Mouse (Mus musculus): Measurements from ENCODE around the gene Fam133b. TPM values are rescaled to one million over a fixed set of nuclear protein-coding genes. Genes with fewer than 3 reads are reported as not detected.

The Fam133b gene
- total and polyA plus RNA-seq, 2 experiments, result 3.0 to 9.0 TPM

GRCm38 (mm10) chr5:3538505-3539472 is 4.8 kb upstream of the Fam133b start:
- WGBS, result 70% methylated on average over 11 of the region's 11 CpGs
- Histone ChIP-seq H3K4me1 (ENCODE audit: control insufficient read depth, insufficient read depth, low read length) (peaks cover 2% of the 10 kb centered on the region; the same call in 1 of the 2 replicates), H3K27me3 (ENCODE audit: control insufficient read depth, insufficient read depth, low read length) (no peaks in the 10 kb centered on the region), H3K36me3 (ENCODE audit: control insufficient read depth, insufficient read depth, low read length) (no peaks in the 10 kb centered on the region), H3K9ac (ENCODE audit: low read depth, low read length) (no peak overlapping the region), H3K79me2 (ENCODE audit: control insufficient read depth, insufficient read depth, low read length) (peaks cover under 1% of the 10 kb centered on the region; the same call in 1 of the 2 replicates), H3K27ac (replicated peaks; ENCODE audit: insufficient read depth, low read depth, low read length) (no peak overlapping the region), H3K4me3 (ENCODE audit: insufficient read depth, low read depth, low read length) (no peak overlapping the region)
- DNase-seq (ENCODE audit: extremely low read depth, low read depth, low spot score), result no peak
- TF ChIP-seq CTCF (IDR thresholded peaks at IDR 0.05; ENCODE audit: low read depth, low read length), result no peak
- no peak for TF ChIP-seq POLR2A (IDR thresholded peaks at IDR 0.05; ENCODE audit: extremely low read depth, insufficient read depth, low read length)

DNA sequence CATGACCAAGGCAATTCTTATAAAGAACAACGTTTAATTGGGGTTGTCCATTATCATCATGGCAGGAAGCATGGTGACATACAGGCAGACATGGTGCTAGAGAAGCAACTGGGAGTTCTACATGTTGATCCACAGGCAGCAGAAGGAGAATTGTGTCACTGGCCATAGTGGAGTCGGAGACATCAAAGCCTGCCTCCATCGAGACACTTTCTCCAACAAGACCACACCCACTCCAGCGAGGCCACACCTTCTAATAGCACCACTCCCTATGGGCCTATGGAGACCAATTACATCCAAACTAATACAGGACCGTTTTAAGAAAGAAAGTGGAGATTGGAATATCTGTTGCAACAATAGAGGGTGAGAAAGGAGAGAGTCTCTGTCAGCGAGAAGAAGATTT is 1.8 kb upstream of the Fam133b start:
- no peak for DNase-seq (ENCODE audit: extremely low read depth, low read depth, low spot score)
- Histone ChIP-seq H3K4me3 (ENCODE audit: insufficient read depth, low read depth, low read length) (no peak overlapping the region), H3K4me1 (ENCODE audit: control insufficient read depth, insufficient read depth, low read length) (peaks cover 11% of the 10 kb centered on the region), H3K27me3 (ENCODE audit: control insufficient read depth, insufficient read depth, low read length) (no peaks in the 10 kb centered on the region), H3K27ac (replicated peaks; ENCODE audit: insufficient read depth, low read depth, low read length) (no peak overlapping the region), H3K79me2 (ENCODE audit: control insufficient read depth, insufficient read depth, low read length) (peaks cover 14% of the 10 kb centered on the region), H3K9ac (ENCODE audit: low read depth, low read length) (no peak overlapping the region), H3K36me3 (ENCODE audit: control insufficient read depth, insufficient read depth, low read length) (no peaks in the 10 kb centered on the region)
- TF ChIP-seq POLR2A (IDR thresholded peaks at IDR 0.05; ENCODE audit: extremely low read depth, insufficient read depth, low read length), result no peak
- no peak for TF ChIP-seq CTCF (IDR thresholded peaks at IDR 0.05; ENCODE audit: low read depth, low read length)
- WGBS, result 85% methylated on average over 6 of the region's 6 CpGs

DNA sequence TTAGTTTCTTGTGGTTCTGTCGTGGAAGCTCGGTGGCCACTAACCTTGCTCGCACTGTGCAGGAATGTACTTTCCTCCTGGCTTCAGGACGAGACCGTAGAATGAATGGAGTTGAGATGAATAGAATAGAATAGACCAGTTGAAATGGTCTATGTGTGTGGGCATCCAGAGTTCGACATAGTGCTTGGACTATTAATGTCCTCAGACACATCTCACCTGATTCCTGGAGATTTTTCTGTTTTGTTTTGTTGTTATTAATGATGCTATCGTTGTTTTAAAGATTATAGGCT is 792 bp downstream of the Fam133b start:
- Histone ChIP-seq H3K9ac (ENCODE audit: low read depth, low read length) (peak overlapping the region; percentile 93), H3K4me1 (ENCODE audit: control insufficient read depth, insufficient read depth, low read length) (peaks cover 11% of the 10 kb centered on the region), H3K79me2 (ENCODE audit: control insufficient read depth, insufficient read depth, low read length) (peaks cover 29% of the 10 kb centered on the region), H3K36me3 (ENCODE audit: control insufficient read depth, insufficient read depth, low read length) (no peaks in the 10 kb centered on the region; the same call in 1 of the 2 replicates), H3K27me3 (ENCODE audit: control insufficient read depth, insufficient read depth, low read length) (no peaks in the 10 kb centered on the region), H3K4me3 (ENCODE audit: insufficient read depth, low read depth, low read length) (peak overlapping the region; percentile 89), H3K27ac (replicated peaks; ENCODE audit: insufficient read depth, low read depth, low read length) (no peak overlapping the region)
- 8% methylated on average over 7 of the region's 7 CpGs for WGBS
- peak; percentile 11 for DNase-seq (ENCODE audit: extremely low read depth, low read depth, low spot score)
- TF ChIP-seq CTCF (IDR thresholded peaks at IDR 0.05; ENCODE audit: low read depth, low read length) (no peak), POLR2A (IDR thresholded peaks at IDR 0.05; ENCODE audit: extremely low read depth, insufficient read depth, low read length) (no peak)

GRCm38 (mm10) chr5:3546226-3546625 is 2.6 kb downstream of the Fam133b start:
- Histone ChIP-seq H3K27me3 (ENCODE audit: control insufficient read depth, insufficient read depth, low read length) (no peaks in the 10 kb centered on the region), H3K9ac (ENCODE audit: low read depth, low read length) (no peak overlapping the region), H3K4me1 (ENCODE audit: control insufficient read depth, insufficient read depth, low read length) (peaks cover 11% of the 10 kb centered on the region), H3K4me3 (ENCODE audit: insufficient read depth, low read depth, low read length) (no peak overlapping the region), H3K27ac (replicated peaks; ENCODE audit: insufficient read depth, low read depth, low read length) (no peak overlapping the region), H3K79me2 (ENCODE audit: control insufficient read depth, insufficient read depth, low read length) (peaks cover 29% of the 10 kb centered on the region), H3K36me3 (ENCODE audit: control insufficient read depth, insufficient read depth, low read length) (no peaks in the 10 kb centered on the region; the same call in 1 of the 2 replicates)
- DNase-seq (ENCODE audit: extremely low read depth, low read depth, low spot score), result peak; percentile 45
- no peak for TF ChIP-seq POLR2A (IDR thresholded peaks at IDR 0.05; ENCODE audit: extremely low read depth, insufficient read depth, low read length)
- no peak for TF ChIP-seq CTCF (IDR thresholded peaks at IDR 0.05; ENCODE audit: low read depth, low read length)
- WGBS, result 38% methylated on average over 1 of the region's 1 CpGs

DNA sequence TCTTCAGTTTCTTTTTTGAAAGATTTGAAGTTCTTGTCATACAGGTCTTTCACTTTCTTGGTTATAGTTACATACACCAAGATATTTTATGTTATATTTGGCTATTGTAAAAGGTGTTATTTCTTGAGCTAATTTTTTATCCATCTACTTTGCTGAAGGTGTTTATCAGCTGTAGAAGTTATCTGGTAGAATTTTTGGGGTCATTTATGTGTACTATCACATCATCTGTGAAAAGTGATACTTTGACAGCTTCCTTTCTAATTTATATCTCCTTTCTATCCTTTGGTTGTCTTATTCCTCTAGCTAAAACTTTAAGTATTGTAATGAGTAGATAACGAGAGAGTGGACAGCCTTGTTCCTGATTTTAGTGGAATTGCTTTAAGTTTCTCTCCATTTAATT is 7.8 kb downstream of the Fam133b start:
- H3K27me3 ChIP-seq (ENCODE audit: control insufficient read depth, insufficient read depth, low read length), result no peaks in the 10 kb centered on the region
- H3K4me3 ChIP-seq (ENCODE audit: insufficient read depth, low read depth, low read length), result no peak overlapping the region
- WGBS, result 95% methylated on average over 1 of the region's 1 CpGs
- DNase-seq (ENCODE audit: extremely low read depth, low read depth, low spot score), result no peak
- no peak overlapping the region for H3K27ac ChIP-seq (replicated peaks; ENCODE audit: insufficient read depth, low read depth, low read length)
- H3K36me3 ChIP-seq (ENCODE audit: control insufficient read depth, insufficient read depth, low read length), result peaks cover 10% of the 10 kb centered on the region
- no peak overlapping the region for H3K9ac ChIP-seq (ENCODE audit: low read depth, low read length)
- peaks cover 20% of the 10 kb centered on the region for H3K79me2 ChIP-seq (ENCODE audit: control insufficient read depth, insufficient read depth, low read length)
- peaks cover 4% of the 10 kb centered on the region; the same call in 1 of the 2 replicates for H3K4me1 ChIP-seq (ENCODE audit: control insufficient read depth, insufficient read depth, low read length)
- no peak for TF ChIP-seq CTCF (IDR thresholded peaks at IDR 0.05; ENCODE audit: low read depth, low read length)
- no peak for TF ChIP-seq POLR2A (IDR thresholded peaks at IDR 0.05; ENCODE audit: extremely low read depth, insufficient read depth, low read length)

GRCm38 (mm10) chr5:3554198-3554597 is 10.6 kb downstream of the Fam133b start:
- TF ChIP-seq CTCF (IDR thresholded peaks at IDR 0.05; ENCODE audit: low read depth, low read length) (no peak), POLR2A (IDR thresholded peaks at IDR 0.05; ENCODE audit: extremely low read depth, insufficient read depth, low read length) (no peak)
- Histone ChIP-seq H3K4me1 (ENCODE audit: control insufficient read depth, insufficient read depth, low read length) (peaks cover 4% of the 10 kb centered on the region; the same call in 1 of the 2 replicates), H3K27me3 (ENCODE audit: control insufficient read depth, insufficient read depth, low read length) (no peaks in the 10 kb centered on the region), H3K4me3 (ENCODE audit: insufficient read depth, low read depth, low read length) (no peak overlapping the region), H3K79me2 (ENCODE audit: control insufficient read depth, insufficient read depth, low read length) (peaks cover 4% of the 10 kb centered on the region; the same call in 1 of the 2 replicates), H3K9ac (ENCODE audit: low read depth, low read length) (no peak overlapping the region), H3K36me3 (ENCODE audit: control insufficient read depth, insufficient read depth, low read length) (peaks cover 24% of the 10 kb centered on the region), H3K27ac (replicated peaks; ENCODE audit: insufficient read depth, low read depth, low read length) (no peak overlapping the region)
- WGBS, result 21% methylated on average over 2 of the region's 2 CpGs
- DNase-seq (ENCODE audit: extremely low read depth, low read depth, low spot score), result peak; percentile 74
